Mouse (Mus musculus): Measurements from ENCODE around the gene Polr3e. TPM values are rescaled to one million over a fixed set of nuclear protein-coding genes. Genes with fewer than 3 reads are reported as not detected.
"Not testable (repeated sequence)": the region's sequence is repeated elsewhere in the genome, so short reads cannot be mapped to it uniquely, and the experiment has no call there.

The Polr3e gene
- polyA plus RNA-seq, 1 experiment from 2014 or later: 13.4 TPM

DNA sequence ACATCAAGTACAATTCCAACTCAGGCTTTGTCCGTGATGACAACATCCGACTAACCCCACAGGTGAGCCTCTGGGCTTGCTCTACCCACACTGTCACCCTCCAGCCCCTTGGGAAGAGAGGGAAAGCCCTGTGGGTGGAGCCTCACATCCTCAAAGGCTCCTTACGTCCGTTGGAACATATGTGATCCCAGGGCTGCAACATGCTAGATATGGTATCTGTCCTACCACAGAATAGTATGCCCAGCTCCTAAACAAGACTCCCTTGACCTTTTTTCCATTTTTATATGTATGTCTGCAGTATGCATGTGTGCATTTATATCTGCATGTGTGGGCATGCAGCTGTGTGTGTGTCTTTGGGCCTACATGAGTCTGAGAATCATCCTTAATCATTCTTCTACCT, 32.8 kb upstream of the Polr3e start:
- peaks cover 0 to 2% of the 10 kb centered on the region in 2 experiments; a peak in 1 of 4 replicates for H3K4me1 ChIP-seq (ENCODE audit: control insufficient read depth in 2 of 2, insufficient read depth in 2 of 2, low read length in 2 of 2)
- no peak for ATAC-seq (ENCODE audit: insufficient number of reproducible peaks, insufficient read depth, low FRiP score, low read depth)
- H3K4me3 ChIP-seq (ENCODE audit: control insufficient read depth in 1 of 2, insufficient read depth in 1 of 2, low read depth in 1 of 2, low read length in 2 of 2): no peak overlapping the region
- H3K27ac ChIP-seq (replicated peaks in 1 of 2; ENCODE audit: control insufficient read depth in 1 of 2, insufficient read depth in 1 of 2, low read depth in 2 of 2, low read length in 2 of 2): no peak overlapping the region
- H3K36me3 ChIP-seq (ENCODE audit: control insufficient read depth, insufficient read depth, low read length): peaks cover 85% of the 10 kb centered on the region
- no peaks in the 10 kb centered on the region for H3K9me3 ChIP-seq (ENCODE audit: control insufficient read depth, low read length)
- no peak overlapping the region for H3K4me2 ChIP-seq (ENCODE audit: low read length)
- H3K27me3 ChIP-seq (ENCODE audit: control insufficient read depth, insufficient read depth, low read length): no peaks in the 10 kb centered on the region
- H3K9ac ChIP-seq (ENCODE audit: low read length): no peak overlapping the region
- 89% methylated on average over 4 of the region's 4 CpGs for WGBS

DNA sequence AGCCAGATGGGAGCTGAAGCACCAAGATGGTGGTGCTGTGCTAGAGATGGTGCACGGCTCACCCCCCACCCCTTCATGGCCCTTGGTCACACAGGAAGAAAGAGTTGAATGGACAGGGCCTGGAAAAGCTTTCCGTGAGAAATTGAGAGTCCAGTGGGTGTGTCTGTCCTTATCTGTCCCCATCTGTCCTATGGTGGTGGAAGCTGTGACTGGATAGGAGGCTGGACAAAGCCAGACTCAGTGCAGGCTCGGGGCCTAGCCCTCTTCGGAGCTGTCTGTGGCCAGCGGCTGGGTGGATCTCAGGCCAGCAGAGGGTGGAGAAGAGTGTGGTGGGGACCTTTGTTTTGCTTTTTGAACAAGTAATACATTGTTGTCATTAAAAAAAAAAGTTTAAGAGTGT, 24.4 kb upstream of the Polr3e start:
- Histone ChIP-seq H3K4me3 (ENCODE audit: control insufficient read depth in 1 of 2, insufficient read depth in 1 of 2, low read depth in 1 of 2, low read length in 2 of 2) (no peak overlapping the region), H3K27me3 (ENCODE audit: control insufficient read depth, insufficient read depth, low read length) (no peaks in the 10 kb centered on the region), H3K4me1 (ENCODE audit: control insufficient read depth in 2 of 2, insufficient read depth in 2 of 2, low read length in 2 of 2) (peaks cover 3 to 4% of the 10 kb centered on the region in 2 experiments; a peak in 1 of 4 replicates), H3K9me3 (ENCODE audit: control insufficient read depth, low read length) (no peaks in the 10 kb centered on the region), H3K27ac (replicated peaks in 1 of 2; ENCODE audit: control insufficient read depth in 1 of 2, insufficient read depth in 1 of 2, low read depth in 2 of 2, low read length in 2 of 2) (no peak overlapping the region), H3K4me2 (ENCODE audit: low read length) (no peak overlapping the region), H3K36me3 (ENCODE audit: control insufficient read depth, insufficient read depth, low read length) (peaks cover 38% of the 10 kb centered on the region), H3K9ac (ENCODE audit: low read length) (no peak overlapping the region)
- WGBS: 67% methylated on average over 5 of the region's 5 CpGs
- no peak for ATAC-seq (ENCODE audit: insufficient number of reproducible peaks, insufficient read depth, low FRiP score, low read depth)

DNA sequence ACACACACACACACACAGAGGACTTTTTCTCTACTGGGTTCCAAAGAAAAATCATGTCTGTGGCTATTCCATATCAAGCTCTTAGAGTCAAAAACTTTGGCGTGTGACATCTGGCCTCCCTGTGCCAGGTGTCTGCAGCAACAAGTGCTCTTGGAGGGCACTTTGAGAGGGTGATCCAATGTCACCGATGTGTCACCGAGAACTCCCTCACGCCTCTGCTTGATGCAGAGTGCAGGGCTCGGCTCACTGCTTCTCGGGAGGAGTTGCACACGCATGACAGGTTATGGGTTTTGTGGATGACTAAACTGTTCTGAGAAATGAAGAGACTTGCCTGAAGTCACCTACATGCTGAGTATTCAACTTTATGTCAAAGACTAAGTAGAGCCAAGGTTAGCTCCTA, 20.5 kb upstream of the Polr3e start:
- H3K27me3 ChIP-seq (ENCODE audit: control insufficient read depth, insufficient read depth, low read length): no peaks in the 10 kb centered on the region
- H3K9me3 ChIP-seq (ENCODE audit: control insufficient read depth, low read length): no peaks in the 10 kb centered on the region
- H3K4me3 ChIP-seq (ENCODE audit: control insufficient read depth in 1 of 2, insufficient read depth in 1 of 2, low read depth in 1 of 2, low read length in 2 of 2): no peak overlapping the region
- no peak for ATAC-seq (ENCODE audit: insufficient number of reproducible peaks, insufficient read depth, low FRiP score, low read depth)
- peaks cover 3 to 4% of the 10 kb centered on the region in 2 experiments; a peak in 2 of 4 replicates for H3K4me1 ChIP-seq (ENCODE audit: control insufficient read depth in 2 of 2, insufficient read depth in 2 of 2, low read length in 2 of 2)
- no peak overlapping the region for H3K4me2 ChIP-seq (ENCODE audit: low read length)
- whole genome bisulfite sequencing: 52% methylated on average over 7 of the region's 7 CpGs
- H3K27ac ChIP-seq (replicated peaks in 1 of 2; ENCODE audit: control insufficient read depth in 1 of 2, insufficient read depth in 1 of 2, low read depth in 2 of 2, low read length in 2 of 2): no peak overlapping the region; a peak in 1 of 4 replicates
- peaks cover 35% of the 10 kb centered on the region for H3K36me3 ChIP-seq (ENCODE audit: control insufficient read depth, insufficient read depth, low read length)
- H3K9ac ChIP-seq (ENCODE audit: low read length): no peak overlapping the region

DNA sequence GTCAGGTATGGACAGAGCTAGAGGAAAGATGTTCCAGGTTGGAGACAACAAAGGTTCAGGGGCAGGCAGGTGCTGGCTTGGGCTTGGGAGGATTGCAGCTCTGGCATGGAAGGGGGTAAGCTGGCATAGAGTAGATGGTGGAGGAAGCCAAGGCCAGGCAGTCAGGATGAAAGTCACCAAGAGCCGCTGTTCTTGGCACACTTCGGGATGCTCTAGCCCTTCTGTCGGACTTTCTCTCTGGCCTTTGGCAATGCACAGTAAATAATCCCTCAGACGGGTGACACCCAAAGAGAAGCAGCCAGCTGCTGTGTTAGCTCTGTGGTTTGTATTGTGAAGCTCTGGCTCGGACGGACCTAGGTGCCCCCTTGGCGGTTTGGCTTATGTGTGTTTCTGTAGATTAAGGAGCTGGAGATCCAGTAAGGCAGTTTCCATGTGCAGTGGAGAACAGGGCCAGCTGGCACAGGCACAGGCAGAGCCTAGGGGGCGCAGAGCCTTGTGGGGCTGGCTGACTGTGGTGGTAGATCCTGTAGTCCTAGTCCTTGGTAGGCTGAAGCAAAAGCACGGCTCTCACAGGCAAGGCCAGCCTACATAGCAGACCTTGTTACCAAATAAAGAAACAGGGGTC, 19.7 kb upstream of the Polr3e start:
- Histone ChIP-seq H3K27ac (replicated peaks in 1 of 2; ENCODE audit: control insufficient read depth in 1 of 2, insufficient read depth in 1 of 2, low read depth in 2 of 2, low read length in 2 of 2) (no peak overlapping the region), H3K4me2 (ENCODE audit: low read length) (no peak overlapping the region), H3K4me1 (ENCODE audit: control insufficient read depth in 2 of 2, insufficient read depth in 2 of 2, low read length in 2 of 2) (peaks cover 3 to 4% of the 10 kb centered on the region in 2 experiments; a peak in 2 of 4 replicates), H3K27me3 (ENCODE audit: control insufficient read depth, insufficient read depth, low read length) (no peaks in the 10 kb centered on the region), H3K9ac (ENCODE audit: low read length) (no peak overlapping the region), H3K36me3 (ENCODE audit: control insufficient read depth, insufficient read depth, low read length) (peaks cover 31% of the 10 kb centered on the region), H3K4me3 (ENCODE audit: control insufficient read depth in 1 of 2, insufficient read depth in 1 of 2, low read depth in 1 of 2, low read length in 2 of 2) (no peak overlapping the region), H3K9me3 (ENCODE audit: control insufficient read depth, low read length) (no peaks in the 10 kb centered on the region)
- 79% methylated on average over 9 of the region's 9 CpGs for WGBS
- ATAC-seq (ENCODE audit: insufficient number of reproducible peaks, insufficient read depth, low FRiP score, low read depth): no peak

DNA sequence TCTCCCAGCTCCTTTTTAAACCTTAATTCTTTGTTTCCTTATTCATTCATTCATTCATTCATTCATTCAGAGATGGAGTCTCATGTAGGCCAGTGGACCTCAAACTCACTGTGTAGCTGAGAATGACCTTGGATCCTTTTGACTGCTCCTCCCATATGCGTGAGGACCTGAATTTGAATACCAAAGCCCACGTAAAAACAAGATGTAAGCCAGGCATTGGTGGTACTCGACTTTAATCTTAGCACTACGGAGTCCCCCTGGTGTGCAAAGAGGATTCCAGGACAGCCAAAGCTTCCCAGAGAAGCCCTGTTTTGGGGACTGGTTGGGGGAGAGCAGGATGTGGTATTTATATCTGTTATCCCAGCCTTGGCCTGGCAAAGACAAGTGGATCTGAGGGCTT, 17.4 kb upstream of the Polr3e start:
- Histone ChIP-seq H3K27ac (replicated peaks in 1 of 2; ENCODE audit: control insufficient read depth in 1 of 2, insufficient read depth in 1 of 2, low read depth in 2 of 2, low read length in 2 of 2) (no peak overlapping the region), H3K27me3 (ENCODE audit: control insufficient read depth, insufficient read depth, low read length) (no peaks in the 10 kb centered on the region), H3K4me1 (ENCODE audit: control insufficient read depth in 2 of 2, insufficient read depth in 2 of 2, low read length in 2 of 2) (peaks cover 3 to 4% of the 10 kb centered on the region in 2 experiments; a peak in 2 of 4 replicates), H3K4me3 (ENCODE audit: control insufficient read depth in 1 of 2, insufficient read depth in 1 of 2, low read depth in 1 of 2, low read length in 2 of 2) (no peak overlapping the region), H3K36me3 (ENCODE audit: control insufficient read depth, insufficient read depth, low read length) (peaks cover 40% of the 10 kb centered on the region), H3K4me2 (ENCODE audit: low read length) (no peak overlapping the region), H3K9me3 (ENCODE audit: control insufficient read depth, low read length) (no peaks in the 10 kb centered on the region), H3K9ac (ENCODE audit: low read length) (no peak overlapping the region)
- no peak for ATAC-seq (ENCODE audit: insufficient number of reproducible peaks, insufficient read depth, low FRiP score, low read depth)
- WGBS: 43% methylated on average over 4 of the region's 4 CpGs

DNA sequence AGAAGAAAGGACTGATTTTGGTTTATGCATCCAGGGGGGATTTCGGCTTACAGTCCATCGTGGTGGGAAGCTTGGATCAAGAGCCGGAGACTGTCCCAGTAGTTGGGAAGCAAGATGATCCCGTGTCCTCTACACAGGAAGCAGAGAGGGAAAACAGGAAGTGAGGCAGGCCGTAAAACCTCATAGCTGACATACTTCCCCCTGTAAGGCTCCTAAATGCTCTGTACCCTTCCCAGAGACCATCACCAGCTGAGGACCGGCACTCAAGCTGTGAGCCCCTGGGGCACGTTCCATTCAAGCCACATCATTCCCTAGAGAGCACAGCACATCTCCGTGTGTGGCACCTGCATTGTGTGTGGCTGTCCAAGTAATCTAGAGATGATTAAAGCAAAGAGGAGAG, 15.8 kb upstream of the Polr3e start:
- 45% methylated on average over 8 of the region's 8 CpGs for WGBS
- Histone ChIP-seq H3K9me3 (ENCODE audit: control insufficient read depth, low read length) (no peaks in the 10 kb centered on the region), H3K27ac (replicated peaks in 1 of 2; ENCODE audit: control insufficient read depth in 1 of 2, insufficient read depth in 1 of 2, low read depth in 2 of 2, low read length in 2 of 2) (no peak overlapping the region), H3K4me1 (ENCODE audit: control insufficient read depth in 2 of 2, insufficient read depth in 2 of 2, low read length in 2 of 2) (peaks cover 3 to 4% of the 10 kb centered on the region in 2 experiments; a peak in 2 of 4 replicates), H3K36me3 (ENCODE audit: control insufficient read depth, insufficient read depth, low read length) (peaks cover 30% of the 10 kb centered on the region), H3K9ac (ENCODE audit: low read length) (no peak overlapping the region), H3K27me3 (ENCODE audit: control insufficient read depth, insufficient read depth, low read length) (no peaks in the 10 kb centered on the region), H3K4me2 (ENCODE audit: low read length) (no peak overlapping the region), H3K4me3 (ENCODE audit: control insufficient read depth in 1 of 2, insufficient read depth in 1 of 2, low read depth in 1 of 2, low read length in 2 of 2) (no peak overlapping the region)
- ATAC-seq (ENCODE audit: insufficient number of reproducible peaks, insufficient read depth, low FRiP score, low read depth): no peak

DNA sequence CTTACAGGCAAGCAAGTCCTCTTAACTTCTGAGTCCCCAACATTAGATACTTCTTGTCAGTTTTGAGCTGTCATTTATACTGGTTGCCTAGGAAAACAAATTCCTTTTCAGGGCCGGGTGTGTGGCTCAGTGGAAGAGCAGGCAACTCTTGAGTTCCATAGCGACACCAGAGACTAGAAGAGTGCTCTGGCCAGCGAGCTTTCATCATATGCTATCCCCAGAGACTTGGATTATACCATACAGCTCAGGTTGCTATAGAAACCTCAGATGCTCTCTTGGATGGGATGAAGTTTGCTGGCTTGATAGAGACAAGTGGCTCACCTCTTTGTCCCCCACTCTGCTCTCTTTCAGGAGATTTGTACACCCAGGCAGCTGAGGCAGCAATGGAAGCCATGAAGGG, 14.6 kb upstream of the Polr3e start:
- H3K9me3 ChIP-seq (ENCODE audit: control insufficient read depth, low read length): no peaks in the 10 kb centered on the region
- 51% methylated on average over 3 of the region's 3 CpGs for WGBS

DNA sequence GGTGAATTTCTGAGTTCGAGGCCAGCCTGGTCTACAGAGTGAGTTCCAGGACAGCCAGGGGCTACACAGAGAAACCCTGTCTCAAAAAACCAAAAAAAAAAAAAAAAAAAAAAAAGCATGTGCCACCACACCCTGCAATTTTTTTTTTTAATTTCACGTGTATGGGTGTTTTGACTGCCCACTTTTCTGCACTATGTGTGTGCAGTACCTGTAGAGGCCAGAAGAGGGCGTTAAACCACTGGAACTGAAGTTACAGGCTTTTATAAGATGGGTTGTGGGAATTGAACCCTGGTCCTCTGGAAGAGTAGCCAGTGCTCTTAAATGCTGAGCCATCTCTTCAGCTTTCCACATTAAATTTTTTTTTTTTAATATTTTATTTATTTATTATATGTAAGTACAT, 7.4 kb upstream of the Polr3e start:
- not testable (repeated sequence) for ATAC-seq (ENCODE audit: insufficient number of reproducible peaks, insufficient read depth, low FRiP score, low read depth); H3K4me1 ChIP-seq (ENCODE audit: control insufficient read depth in 2 of 2, insufficient read depth in 2 of 2, low read length in 2 of 2); H3K9me3 ChIP-seq (ENCODE audit: control insufficient read depth, low read length); H3K4me2 ChIP-seq (ENCODE audit: low read length); H3K4me3 ChIP-seq (ENCODE audit: control insufficient read depth in 1 of 2, insufficient read depth in 1 of 2, low read depth in 1 of 2, low read length in 2 of 2); H3K27ac ChIP-seq (replicated peaks in 1 of 2; ENCODE audit: control insufficient read depth in 1 of 2, insufficient read depth in 1 of 2, low read depth in 2 of 2, low read length in 2 of 2); H3K36me3 ChIP-seq (ENCODE audit: control insufficient read depth, insufficient read depth, low read length); H3K9ac ChIP-seq (ENCODE audit: low read length); H3K27me3 ChIP-seq (ENCODE audit: control insufficient read depth, insufficient read depth, low read length)
- 70% methylated on average over 3 of the region's 3 CpGs for WGBS

More for the DNA sequence above, 14.6 kb upstream of the Polr3e start:
- Histone ChIP-seq H3K4me3 (ENCODE audit: control insufficient read depth in 1 of 2, insufficient read depth in 1 of 2, low read depth in 1 of 2, low read length in 2 of 2) (no peak overlapping the region), H3K36me3 (ENCODE audit: control insufficient read depth, insufficient read depth, low read length) (peaks cover 30% of the 10 kb centered on the region), H3K27ac (replicated peaks in 1 of 2; ENCODE audit: control insufficient read depth in 1 of 2, insufficient read depth in 1 of 2, low read depth in 2 of 2, low read length in 2 of 2) (no peak overlapping the region), H3K9ac (ENCODE audit: low read length) (no peak overlapping the region), H3K4me1 (ENCODE audit: control insufficient read depth in 2 of 2, insufficient read depth in 2 of 2, low read length in 2 of 2) (peaks cover under 1 to 1% of the 10 kb centered on the region in 2 experiments; a peak in 2 of 4 replicates), H3K4me2 (ENCODE audit: low read length) (no peak overlapping the region), H3K27me3 (ENCODE audit: control insufficient read depth, insufficient read depth, low read length) (no peaks in the 10 kb centered on the region)
- ATAC-seq (ENCODE audit: insufficient number of reproducible peaks, insufficient read depth, low FRiP score, low read depth): no peak

Measured in heart, embryonic 14.5 days (tissue).